Mouse (Mus musculus) myocyte (in vitro differentiated cells): ENCODE measurements around the gene Sephs2. TPM values are rescaled to one million over a fixed set of nuclear protein-coding genes. Genes with fewer than 3 reads are reported as not detected.

Source experiments
- H3K27me3 ChIP-seq: one replicate; pipeline ENCODE4 v1.6.1; 2011; ENCODE audit not compliant: control insufficient read depth, insufficient read depth, insufficient read length
- H3K36me3 ChIP-seq: one replicate; pipeline ENCODE4 v1.6.1; 2011; ENCODE audit not compliant: control insufficient read depth, insufficient read depth
- H3K4me2 ChIP-seq: one replicate; pipeline ENCODE4 v1.6.1; 2011; ENCODE audit warnings: low read depth, control low read depth
- H3K4me3 ChIP-seq: one replicate; pipeline ENCODE4 v1.5.1; 2011; ENCODE audit warnings: mild to moderate bottlenecking, control low read depth, moderate library complexity
- H3K79me2 ChIP-seq: one replicate; pipeline ENCODE4 v1.6.1; 2011; ENCODE audit not compliant: control insufficient read depth, insufficient read depth
- H3ac ChIP-seq: one replicate; pipeline ENCODE4 v1.6.1; 2011; ENCODE audit not compliant: control insufficient read depth, insufficient read length
- CEBPB ChIP-seq: IDR thresholded peaks from 2 replicates; pipeline ENCODE4 v1.6.1; 2011; ENCODE audit warnings: mild to moderate bottlenecking, moderate library complexity; ENCODE audit not compliant: poor library complexity, insufficient read depth, severe bottlenecking
- E2F4 ChIP-seq: IDR thresholded peaks from one replicate; pipeline ENCODE4 v1.6.1; 2011; ENCODE audit warnings: mild to moderate bottlenecking, control low read depth, moderate library complexity; ENCODE audit not compliant: insufficient read depth
- MAX ChIP-seq: IDR thresholded peaks from one replicate; pipeline ENCODE4 v1.6.1; 2011; ENCODE audit warnings: low read depth, mild to moderate bottlenecking, control low read depth
- MYOD1 ChIP-seq, 3 experiments: IDR thresholded peaks; one replicate each; pipeline ENCODE4 v1.6.1; 2011; ENCODE audit warnings: control low read depth in 2 of 3, low read depth in 2 of 3, mild to moderate bottlenecking in 2 of 3, moderate library complexity in 1 of 3; ENCODE audit not compliant: insufficient read length in 2 of 3, control insufficient read depth in 1 of 3
- MYOG ChIP-seq, 3 experiments: IDR thresholded peaks; one replicate each; pipeline ENCODE4 v1.6.1; 2011; ENCODE audit warnings: control low read depth in 2 of 3, low read depth in 2 of 3, mild to moderate bottlenecking in 2 of 3; ENCODE audit not compliant: insufficient read length in 2 of 3, control insufficient read depth in 1 of 3, insufficient read depth in 1 of 3
- POLR2A ChIP-seq: IDR thresholded peaks from one replicate; pipeline ENCODE4 v1.6.1; 2011; ENCODE audit warnings: low read depth, mild to moderate bottlenecking, control low read depth, moderate library complexity; ENCODE audit not compliant: insufficient read length
- POLR2AphosphoS2 ChIP-seq: IDR thresholded peaks from one replicate; pipeline ENCODE4 v1.6.1; 2011; ENCODE audit warnings: low read depth, control low read depth; ENCODE audit not compliant: insufficient read length
- REST ChIP-seq: IDR thresholded peaks from one replicate; pipeline ENCODE4 v1.6.1; 2011; ENCODE audit warnings: mild to moderate bottlenecking, control low read depth, moderate library complexity; ENCODE audit not compliant: insufficient read depth, insufficient read length
- SRF ChIP-seq: IDR thresholded peaks from one replicate; pipeline ENCODE4 v1.6.1; 2011; ENCODE audit warnings: low read depth; ENCODE audit not compliant: control insufficient read depth, insufficient read length
- TCF12 ChIP-seq: IDR thresholded peaks from one replicate; pipeline ENCODE4 v1.6.1; 2011; ENCODE audit warnings: mild to moderate bottlenecking, control low read depth; ENCODE audit not compliant: poor library complexity, insufficient read depth, severe bottlenecking
- TCF3 ChIP-seq: IDR thresholded peaks from one replicate; pipeline ENCODE4 v1.6.1; 2011; ENCODE audit warnings: low read depth, control low read depth; ENCODE audit not compliant: insufficient read length
- USF1 ChIP-seq: IDR thresholded peaks from one replicate; pipeline ENCODE4 v1.6.1; 2011; ENCODE audit warnings: low read depth, mild to moderate bottlenecking, control low read depth, moderate library complexity
- polyA plus RNA-seq: library from polyadenylated mRNA; unstranded; fragments of >200 nt; fragmentation: generic; extraction: Trizol; gene quantifications from one replicate; pipeline ENCODE4 v1.2.1, GENCODE M21; 2012; ENCODE audit warnings: missing spikeins

The Sephs2 gene
- polyA plus RNA-seq, 1 experiment = 17.2 TPM

DNA sequence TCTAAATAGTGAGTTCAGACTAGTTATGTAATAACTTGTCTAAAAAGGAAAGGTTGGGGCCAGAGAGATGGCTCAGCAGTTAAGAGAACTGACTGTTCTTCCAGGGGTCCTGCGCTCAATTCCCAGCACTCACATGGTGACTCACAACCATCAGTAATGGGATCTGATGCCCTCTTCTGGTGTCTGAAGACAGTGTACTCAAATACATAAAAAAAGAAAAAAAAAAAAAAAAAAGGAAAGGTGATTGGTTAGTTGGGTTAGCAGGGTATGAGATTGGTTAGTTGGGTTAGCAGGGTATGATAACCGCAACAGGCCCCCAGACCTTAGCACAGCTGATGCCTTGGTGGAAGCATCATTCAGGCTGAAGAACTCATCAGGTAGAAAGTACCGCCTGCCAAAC, 10.3 kb downstream of the Sephs2 start:
- Histone ChIP-seq H3K79me2 (no peaks in the 10 kb centered on the region), H3K36me3 (no peaks in the 10 kb centered on the region), H3K4me3 (no peak overlapping the region), H3ac (no peak overlapping the region), H3K27me3 (no peaks in the 10 kb centered on the region), H3K4me2 (no peak overlapping the region)
- TF ChIP-seq CEBPB (no peak), POLR2A (no peak), POLR2AphosphoS2 (no peak), TCF3 (no peak), TCF12 (no peak), E2F4 (no peak), SRF (no peak), MYOD1 (IDR thresholded peaks at IDR 0.05; ENCODE audit: control insufficient read depth in 1 of 3, insufficient read length in 2 of 3, low read depth in 2 of 3) (no peak), MYOG (IDR thresholded peaks at IDR 0.05; ENCODE audit: control insufficient read depth in 1 of 3, insufficient read depth in 1 of 3, insufficient read length in 2 of 3, low read depth in 2 of 3) (no peak), REST (no peak), USF1 (no peak), MAX (no peak)

- H3ac ChIP-seq = no peak overlapping the region
- H3K79me2 ChIP-seq = no peaks in the 10 kb centered on the region
- H3K27me3 ChIP-seq = no peaks in the 10 kb centered on the region
- H3K4me2 ChIP-seq = no peak overlapping the region
- no peak overlapping the region for H3K4me3 ChIP-seq
- H3K36me3 ChIP-seq = no peaks in the 10 kb centered on the region
- no peak for TF ChIP-seq E2F4
- TF ChIP-seq TCF12 = no peak
- no peak for TF ChIP-seq USF1
- no peak for TF ChIP-seq MYOG (IDR thresholded peaks at IDR 0.05; ENCODE audit: control insufficient read depth in 1 of 3, insufficient read depth in 1 of 3, insufficient read length in 2 of 3, low read depth in 2 of 3)
- no peak for TF ChIP-seq MYOD1 (IDR thresholded peaks at IDR 0.05; ENCODE audit: control insufficient read depth in 1 of 3, insufficient read length in 2 of 3, low read depth in 2 of 3)
- no peak for TF ChIP-seq SRF
- no peak for TF ChIP-seq POLR2A
- no peak for TF ChIP-seq CEBPB
- no peak for TF ChIP-seq REST
- no peak for TF ChIP-seq POLR2AphosphoS2
- TF ChIP-seq MAX = no peak
- TF ChIP-seq TCF3 = no peak
These were observed 11.5 kb downstream of the Sephs2 start for GRCm38 (mm10) chr7:127262218-127262961.

GRCm38 (mm10) chr7:127260309-127261111, 13.3 kb downstream of the Sephs2 start, which contains the start of gene Dctpp1:
TSS of gene Dctpp1 (minus strand) at chr7:127260709.
- Histone ChIP-seq H3K4me3 (peak within 1 kb of the TSS; percentile 55), H3K27me3 (no peaks in the 10 kb centered on the region), H3ac (no peak within 1 kb of the TSS), H3K36me3 (no peaks in the 10 kb centered on the region), H3K4me2 (peak within 1 kb of the TSS; percentile 93), H3K79me2 (no peaks in the 10 kb centered on the region)
- TF ChIP-seq E2F4 (peak; percentile 43), POLR2AphosphoS2 (peak; percentile 69), CEBPB (no peak), POLR2A (peak; percentile 85)

- Histone ChIP-seq H3K4me2 (no peak overlapping the region), H3K79me2 (no peaks in the 10 kb centered on the region), H3K4me3 (peak overlapping the region; percentile 55), H3K27me3 (no peaks in the 10 kb centered on the region), H3K36me3 (no peaks in the 10 kb centered on the region), H3ac (no peak overlapping the region)
- TF ChIP-seq MAX (no peak), TCF3 (no peak), POLR2AphosphoS2 (no peak)
These were observed 14.5 kb downstream of the Sephs2 start for GRCm38 (mm10) chr7:127259186-127259905.
